Mouse (Mus musculus) large intestine, adult 2 months (tissue): ENCODE results near the gene Spp1. TPM values are rescaled to one million over a fixed set of nuclear protein-coding genes. Genes with fewer than 3 reads are reported as not detected.

Source experiments
- DNase-seq: peaks from one replicate; pipeline ENCODE4 v3.0.0-alpha.2; 2012; ENCODE audit warnings: low read depth, low spot score
- WGBS: fragments of 180-500 bp; shearing (Covaris S2); methylation state at CpG from one replicate; pipeline ENCODE4 v1.1.7; 2018; 5-methylcytosine and 5-hydroxymethylcytosine counted together
- polyA plus RNA-seq: library from polyadenylated mRNA; depleted of rRNA; stranded (reverse); fragments of >200 nt; gene quantifications from 2 replicates; pipeline ENCODE4 v1.2.3, GENCODE M21; 2012; rRNA removed

The Spp1 gene
- polyA plus RNA-seq, result 0.24 and 0.59 TPM in 2 replicates

DNA sequence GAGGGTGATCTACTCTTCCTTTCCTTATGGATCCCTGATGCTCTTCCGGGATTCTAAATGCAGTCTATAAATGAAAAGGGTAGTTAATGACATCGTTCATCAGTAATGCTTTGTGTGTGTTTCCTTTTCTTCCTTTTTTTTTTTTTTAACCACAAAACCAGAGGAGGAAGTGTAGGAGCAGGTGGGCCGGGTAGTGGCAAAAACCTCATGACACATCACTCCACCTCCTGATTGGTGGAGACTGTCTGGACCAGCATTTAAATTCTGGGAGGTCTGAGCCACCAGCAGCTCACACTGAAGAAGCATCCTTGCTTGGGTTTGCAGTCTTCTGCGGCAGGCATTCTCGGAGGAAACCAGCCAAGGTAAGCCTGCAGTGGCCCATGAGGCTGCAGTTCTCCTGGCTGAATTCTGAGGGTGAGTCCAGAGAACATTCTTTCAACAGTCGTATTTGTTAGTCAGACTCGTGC, at the start of gene Spp1:
Gene Spp1, plus strand, starts transcription at position 284 of the 467 bp plus-strand sequence.
- no peak for DNase-seq

DNA sequence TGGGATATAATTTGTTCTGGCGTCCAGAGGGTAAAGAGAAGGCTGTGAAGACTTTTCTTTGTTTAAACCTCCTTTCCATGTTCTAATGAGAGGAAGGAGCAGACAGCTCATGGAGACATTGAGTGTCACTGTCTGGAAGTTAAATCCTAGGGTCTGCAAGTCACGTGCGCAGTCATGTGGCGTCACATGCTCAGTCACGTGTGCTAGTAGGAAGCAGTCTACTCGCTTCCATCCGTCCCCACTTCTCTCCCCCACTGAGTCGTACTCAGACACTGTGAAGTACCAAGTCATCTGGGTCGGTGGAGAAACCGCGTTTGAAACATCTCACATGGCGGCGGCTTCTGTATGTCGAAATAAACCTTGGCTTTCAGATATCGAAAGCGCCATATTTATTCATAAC, 49.4 kb upstream of the Spp1 start:
- 93% methylated on average over 16 of the region's 16 CpGs for WGBS
- no peak for DNase-seq

More for the DNA sequence above, at the start of gene Spp1:
- 49% methylated on average over 7 of the region's 7 CpGs for WGBS

DNA sequence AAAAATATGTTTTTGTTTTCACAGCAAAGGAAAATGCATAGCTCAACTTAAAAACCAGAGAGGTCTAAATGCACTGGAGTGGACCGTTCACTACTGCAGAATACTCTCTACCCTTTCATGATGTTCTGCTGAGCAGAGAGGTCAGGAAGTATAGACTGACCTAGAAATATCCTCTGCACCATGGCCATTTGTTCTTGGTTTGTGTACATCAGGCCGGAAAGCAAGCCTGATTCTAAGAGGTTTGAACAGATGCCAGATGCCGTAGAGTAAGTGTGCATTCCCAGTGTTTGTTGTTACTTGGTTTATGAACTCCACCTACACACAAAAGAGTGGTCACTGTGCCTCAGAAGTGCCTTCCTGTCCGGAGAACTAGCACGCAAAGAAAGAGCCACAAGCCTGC, 48.0 kb upstream of the Spp1 start:
- WGBS, result 59% methylated on average over 5 of the region's 5 CpGs
- DNase-seq, result no peak

DNA sequence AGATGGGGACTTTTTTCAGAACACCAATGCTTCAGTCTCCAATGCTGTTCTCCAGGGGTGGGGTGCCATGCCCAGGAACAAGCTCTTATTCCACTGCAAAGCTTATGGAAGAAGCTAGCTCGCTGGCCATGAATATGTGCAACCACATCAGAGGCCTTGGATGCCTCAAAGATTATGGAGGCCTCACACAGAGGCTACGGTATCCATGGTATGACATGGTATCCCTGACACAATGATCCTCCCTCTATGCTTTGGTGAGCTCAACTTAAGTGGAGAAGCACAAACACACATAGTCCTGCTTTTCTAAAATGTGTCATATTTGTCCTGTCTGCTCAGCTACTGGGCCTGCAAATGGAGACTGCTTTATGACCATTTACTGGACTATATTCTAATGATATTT, 44.0 kb upstream of the Spp1 start:
- WGBS, result 78% methylated on average over 2 of the region's 2 CpGs
- no peak for DNase-seq

DNA sequence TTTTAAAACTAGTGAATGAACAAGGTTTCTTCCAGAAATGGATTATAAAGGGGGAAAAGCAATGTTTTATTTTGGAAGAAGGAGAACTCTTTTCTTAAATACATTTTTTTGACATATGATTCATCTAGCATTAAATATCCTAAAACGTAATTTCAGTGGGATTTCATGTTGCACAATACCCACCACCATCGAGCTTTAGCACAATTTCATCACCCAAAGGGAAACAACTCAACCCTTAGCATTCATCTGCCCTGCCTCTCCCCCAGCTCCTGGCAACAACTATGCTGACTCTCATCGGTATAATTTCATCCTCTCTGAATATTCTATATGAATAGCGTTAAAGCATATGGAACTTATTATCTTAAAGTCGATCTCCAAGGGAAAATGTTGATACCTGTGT, 42.1 kb upstream of the Spp1 start:
- 74% methylated on average over 5 of the region's 5 CpGs for WGBS
- no peak for DNase-seq

DNA sequence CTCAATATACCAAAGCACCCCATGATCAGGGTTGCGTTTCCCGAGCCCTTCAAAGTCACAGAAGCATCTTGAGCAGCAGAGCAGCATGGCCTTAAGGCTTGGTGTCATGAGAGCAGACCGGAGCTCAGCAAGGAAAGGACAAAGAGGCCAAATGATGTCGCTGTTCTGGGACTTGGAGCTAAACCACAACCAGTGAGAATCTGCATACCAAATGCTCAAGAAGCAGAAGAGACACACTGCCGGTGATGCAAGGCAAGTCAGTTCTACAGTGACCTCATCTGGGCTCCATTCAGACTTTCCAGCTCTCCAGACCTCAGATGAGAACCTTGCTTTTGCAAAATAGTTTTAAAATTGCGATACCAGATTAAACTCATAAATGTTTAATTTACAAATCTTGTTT, 38.6 kb upstream of the Spp1 start:
- DNase-seq, result no peak
- WGBS, result 73% methylated on average over 6 of the region's 6 CpGs

DNA sequence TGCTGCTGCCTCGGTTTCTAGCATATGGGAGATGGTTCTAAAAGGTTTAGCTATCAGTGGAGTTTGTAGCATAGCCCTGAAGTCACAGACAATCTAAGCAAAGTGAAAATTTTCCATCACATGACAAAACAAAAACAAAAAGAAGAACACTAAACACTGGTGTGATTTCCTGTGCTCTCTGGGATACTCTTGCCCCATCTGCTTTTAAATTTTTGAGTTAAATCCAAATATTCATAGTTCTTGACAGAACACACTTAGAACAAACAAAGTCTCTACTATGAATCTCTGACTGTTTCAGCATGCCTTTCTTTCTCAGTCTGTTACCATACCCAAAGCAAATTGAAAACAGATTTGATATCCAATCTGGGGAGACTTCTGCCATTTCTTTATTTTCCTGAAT, 36.9 kb upstream of the Spp1 start:
- no peak for DNase-seq
- WGBS, result 74% methylated on average over 1 of the region's 1 CpGs

DNA sequence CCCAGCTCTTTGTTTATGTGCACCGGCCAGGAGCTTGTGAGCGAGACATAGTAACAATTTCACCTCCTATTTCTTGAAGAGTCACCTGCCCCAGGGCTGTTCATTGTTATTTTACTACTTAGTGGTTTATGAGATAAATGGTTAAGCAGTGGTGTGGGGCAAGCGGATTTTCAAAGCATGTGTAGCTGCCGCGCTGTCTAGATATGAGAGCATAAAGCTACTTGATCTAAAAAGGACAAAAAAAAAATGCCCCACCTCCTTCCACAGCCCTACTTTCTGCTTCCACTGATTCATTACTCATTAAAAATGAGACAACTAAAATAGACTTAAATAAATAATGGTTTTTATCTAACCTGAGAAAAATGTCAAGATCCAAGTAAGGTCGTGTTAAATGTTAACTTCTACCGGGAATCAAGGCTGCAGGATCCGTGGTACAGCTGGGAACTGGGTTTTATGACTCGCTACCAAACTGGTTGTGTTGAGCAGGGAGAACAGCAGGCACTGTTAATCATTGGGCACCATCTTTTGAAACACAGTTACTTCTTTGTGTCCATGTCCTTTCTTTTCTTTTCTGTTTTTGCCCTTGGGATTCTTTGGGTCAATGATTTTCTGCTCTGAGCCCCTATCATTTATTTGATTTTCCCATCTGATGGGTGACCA, 35.5 kb upstream of the Spp1 start:
- DNase-seq, result no peak

DNA sequence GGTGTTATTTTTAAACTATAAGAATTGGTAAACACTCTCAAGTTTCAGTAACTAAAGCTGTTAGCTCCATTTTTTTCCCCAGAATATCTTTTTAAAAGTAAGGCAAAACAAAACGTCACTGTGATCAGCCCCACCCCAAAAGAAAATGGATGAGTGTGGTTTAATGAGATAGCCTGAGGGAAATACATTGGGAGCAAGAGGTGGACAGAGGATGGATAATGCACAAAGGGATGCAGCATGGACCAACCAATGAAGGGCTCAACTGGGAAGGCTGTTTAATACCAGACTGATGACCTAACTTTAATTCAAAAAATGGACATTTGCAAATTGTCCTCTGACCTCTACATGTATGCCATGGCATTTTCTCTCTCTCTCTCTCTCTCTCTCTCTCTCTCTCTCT, 34.9 kb upstream of the Spp1 start:
- no peak for DNase-seq
- 34% methylated on average over 1 of the region's 1 CpGs for WGBS

More for the DNA sequence above, 35.5 kb upstream of the Spp1 start:
- 26% methylated on average over 9 of the region's 9 CpGs for WGBS

DNA sequence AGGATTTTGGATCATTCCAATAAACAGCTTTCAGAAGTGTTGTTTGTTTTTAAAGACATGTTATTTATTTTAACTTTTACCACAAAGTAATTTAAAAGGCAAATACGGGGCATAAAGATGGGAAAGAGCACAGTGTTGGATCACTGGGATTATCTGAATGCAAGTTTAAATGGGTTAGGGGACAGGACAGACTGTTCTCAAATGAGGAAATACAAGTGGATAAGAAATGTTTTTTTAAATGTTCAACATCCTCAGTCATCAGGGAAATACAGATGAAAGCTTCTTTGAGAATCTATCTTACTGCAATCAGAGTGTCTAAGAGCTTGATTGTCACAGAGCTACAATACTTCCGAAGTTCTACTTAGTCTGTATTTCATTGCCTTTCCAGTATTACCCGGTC, 32.3 kb upstream of the Spp1 start:
- no peak for DNase-seq
- WGBS, result 66% methylated on average over 3 of the region's 3 CpGs

DNA sequence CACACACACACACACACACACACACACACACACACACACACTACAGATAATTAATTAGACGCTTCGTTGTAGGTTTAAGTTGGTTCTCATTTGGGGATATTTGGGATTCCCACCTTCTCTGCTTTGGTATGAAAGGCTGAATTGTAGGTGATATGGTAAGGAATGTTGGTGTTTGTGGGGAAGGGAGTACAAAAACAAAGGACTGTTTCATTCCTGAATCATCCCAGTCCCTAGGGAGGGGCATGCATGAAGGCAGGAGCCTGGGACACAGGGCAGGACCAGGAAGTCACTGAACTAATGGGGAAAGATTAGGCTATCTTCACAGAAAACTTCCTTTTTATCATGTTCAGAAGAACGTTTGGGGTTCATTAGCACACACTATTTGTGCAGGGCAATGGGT, 31.6 kb upstream of the Spp1 start:
- 65% methylated on average over 3 of the region's 3 CpGs for WGBS
- DNase-seq, result no peak

DNA sequence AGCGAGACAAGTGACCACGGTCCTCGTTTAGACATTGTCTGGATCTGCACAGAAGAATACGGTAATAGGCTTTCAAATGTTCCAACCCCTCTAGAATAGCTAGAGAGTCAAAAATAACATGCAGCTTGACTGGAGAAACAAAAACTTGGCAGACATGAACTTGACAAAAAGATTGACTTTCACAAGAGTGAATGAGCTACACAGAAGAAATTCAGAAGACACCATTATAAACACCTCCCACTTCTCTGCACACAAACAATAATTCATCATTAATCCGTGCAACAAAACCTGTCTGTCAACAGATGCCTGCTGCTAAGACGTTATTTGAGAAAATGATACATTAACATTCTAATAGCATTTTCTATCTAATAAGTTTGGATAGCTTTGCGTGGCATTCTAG, 30.4 kb upstream of the Spp1 start:
- no peak for DNase-seq
- 82% methylated on average over 7 of the region's 7 CpGs for WGBS

DNA sequence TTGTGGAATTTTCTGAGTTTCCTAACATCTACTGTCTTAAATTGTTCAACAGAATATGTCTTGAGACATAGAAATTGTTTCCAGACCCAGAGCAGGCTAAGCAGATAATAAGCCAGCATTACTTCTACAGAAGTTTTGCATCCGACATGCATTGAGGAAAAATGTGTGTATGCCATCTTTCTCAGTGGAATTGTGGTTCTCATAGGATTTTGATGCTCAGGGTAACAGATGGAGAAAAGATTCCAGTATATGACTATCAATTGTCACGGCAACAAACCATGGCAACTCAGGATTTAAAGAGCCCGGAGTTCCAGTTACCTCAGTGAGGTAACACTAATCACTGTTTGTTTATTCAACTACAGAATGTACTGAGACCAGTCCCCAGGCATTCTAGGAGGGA, 29.9 kb upstream of the Spp1 start:
- 84% methylated on average over 3 of the region's 3 CpGs for WGBS
- no peak for DNase-seq

DNA sequence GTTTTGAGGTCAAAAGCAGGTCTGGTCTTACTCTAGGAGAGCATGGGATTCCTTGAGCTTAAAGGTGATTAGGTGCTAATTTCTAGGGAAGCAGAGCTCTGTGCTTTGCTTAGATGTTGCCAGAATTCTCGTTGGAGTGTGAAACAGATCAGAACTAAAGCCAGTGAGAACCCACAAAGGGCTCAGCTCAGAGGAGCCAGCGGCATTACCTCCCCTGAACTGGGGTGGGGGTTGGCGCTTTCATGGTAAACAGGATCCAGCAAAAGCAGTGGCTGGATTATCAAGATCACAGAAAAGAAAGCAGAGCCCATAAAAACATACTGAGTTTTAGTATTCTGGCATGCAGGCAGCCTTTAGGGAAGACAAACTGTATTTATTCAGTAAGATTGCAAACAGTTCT, 28.2 kb upstream of the Spp1 start:
- no peak for DNase-seq
- WGBS, result 38% methylated on average over 3 of the region's 3 CpGs

DNA sequence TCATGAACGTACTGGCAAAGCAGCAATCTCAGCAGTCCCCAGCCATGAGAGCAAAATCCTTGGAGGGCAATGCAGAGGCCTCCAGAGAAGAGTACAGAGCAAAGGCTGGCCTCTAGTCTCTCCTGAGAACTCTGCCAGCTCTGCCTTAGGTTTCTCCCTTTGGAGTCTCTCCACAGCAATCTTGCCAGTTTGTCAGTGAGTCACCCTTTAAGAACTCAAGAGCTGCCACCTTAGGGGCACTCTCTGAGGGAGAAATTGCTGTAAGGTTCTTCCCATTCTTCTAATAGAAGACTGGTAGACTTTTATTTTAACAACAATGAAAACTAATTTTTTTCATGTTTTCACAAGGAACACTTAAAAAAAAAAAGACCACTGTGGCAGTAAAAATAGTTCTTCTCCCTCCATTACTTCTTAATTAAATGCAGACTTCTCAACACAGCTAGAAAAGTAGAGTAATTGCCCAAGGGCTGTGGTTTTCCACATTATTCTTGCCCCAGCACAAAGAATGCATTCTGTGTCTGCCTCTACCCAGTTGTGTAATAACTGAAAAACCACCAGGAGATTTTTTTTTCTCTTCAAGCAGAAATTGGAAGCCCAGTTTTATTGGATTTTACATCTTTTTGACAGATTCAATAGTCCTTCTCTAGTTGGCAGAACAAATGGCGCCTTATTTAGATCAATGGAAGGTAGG, 27.2 kb upstream of the Spp1 start:
- WGBS, result 50% methylated on average over 2 of the region's 2 CpGs

DNA sequence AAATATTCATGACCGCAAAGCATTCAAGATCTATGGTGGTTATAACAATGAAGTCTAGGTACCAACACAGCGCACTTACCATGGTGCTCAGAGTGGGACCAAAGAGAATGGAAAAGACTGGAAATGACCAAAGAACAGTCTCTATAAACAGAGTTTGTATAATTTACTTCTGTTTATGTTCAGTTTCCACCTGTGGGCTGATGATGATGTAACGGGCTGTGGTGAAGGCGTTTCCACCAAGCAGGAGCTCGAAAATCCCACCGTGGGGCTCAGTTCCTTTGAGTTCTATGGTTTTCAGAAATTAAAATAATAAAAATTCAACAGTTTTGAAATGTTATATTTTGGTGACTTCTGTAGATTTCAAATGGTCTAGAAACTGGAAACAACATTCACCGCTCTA, 26.4 kb upstream of the Spp1 start:
- DNase-seq, result no peak
- 88% methylated on average over 7 of the region's 7 CpGs for WGBS

More for the DNA sequence above, 27.2 kb upstream of the Spp1 start:
- DNase-seq, result no peak

DNA sequence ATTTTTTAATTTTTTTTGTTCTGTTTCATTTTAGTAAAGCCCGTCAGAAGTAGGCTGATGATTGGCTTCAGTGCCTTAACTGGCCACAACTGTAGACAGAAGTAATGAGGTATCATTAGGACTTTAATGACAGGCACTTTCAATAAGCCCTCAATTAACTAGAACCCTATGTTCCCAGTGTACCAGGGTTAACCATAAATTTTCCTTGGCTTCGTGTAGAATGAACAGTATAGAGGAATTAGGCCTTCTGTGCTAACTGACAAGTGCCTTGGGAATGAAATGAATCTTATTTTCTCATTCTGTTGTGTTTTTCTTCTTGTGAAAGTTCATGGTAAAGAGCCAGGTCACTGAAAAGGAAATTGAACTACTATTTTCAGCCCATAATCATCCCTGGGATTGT, 18.9 kb upstream of the Spp1 start:
- DNase-seq, result no peak
- WGBS, result 66% methylated on average over 2 of the region's 2 CpGs

DNA sequence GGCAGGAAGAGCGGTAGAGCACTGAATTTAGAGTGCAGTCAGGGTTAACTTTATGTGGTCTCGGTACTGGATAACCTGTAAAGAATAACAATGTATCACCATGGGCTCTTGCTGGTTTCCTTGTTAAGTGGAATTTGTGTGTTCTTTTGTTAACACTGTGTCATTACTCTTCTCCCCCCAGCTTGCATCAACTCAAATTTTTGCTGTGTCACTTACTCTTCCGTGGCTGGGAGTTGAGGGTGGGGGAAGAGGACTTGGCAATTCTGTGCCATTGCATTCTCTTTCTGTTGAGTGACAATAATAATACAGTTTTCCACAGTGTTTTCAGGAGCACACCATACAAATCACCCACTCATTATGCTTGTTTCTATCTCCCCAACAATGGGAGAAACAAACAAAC, 17.9 kb upstream of the Spp1 start:
- DNase-seq, result no peak
- WGBS, result 64% methylated on average over 3 of the region's 3 CpGs

DNA sequence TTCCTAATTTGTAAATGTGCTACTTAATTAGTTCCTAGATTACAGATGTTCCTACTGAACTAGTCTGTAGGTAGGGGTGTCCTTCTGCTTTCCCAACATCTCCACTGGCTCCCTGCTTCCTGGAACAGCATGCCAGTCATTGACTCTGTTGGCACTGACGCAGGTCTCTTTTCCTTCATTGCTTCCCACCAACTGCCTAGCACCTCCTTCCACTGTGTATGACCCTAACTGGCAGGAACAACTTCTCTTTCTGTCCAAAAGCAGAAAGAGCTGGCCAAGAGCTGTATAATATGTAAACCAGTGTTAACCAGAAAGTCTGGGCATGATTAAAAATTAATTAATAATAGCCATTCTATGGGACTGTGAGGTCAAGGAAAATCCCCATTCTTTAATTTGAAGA, 17.2 kb upstream of the Spp1 start:
- no peak for DNase-seq
- 79% methylated on average over 1 of the region's 1 CpGs for WGBS

DNA sequence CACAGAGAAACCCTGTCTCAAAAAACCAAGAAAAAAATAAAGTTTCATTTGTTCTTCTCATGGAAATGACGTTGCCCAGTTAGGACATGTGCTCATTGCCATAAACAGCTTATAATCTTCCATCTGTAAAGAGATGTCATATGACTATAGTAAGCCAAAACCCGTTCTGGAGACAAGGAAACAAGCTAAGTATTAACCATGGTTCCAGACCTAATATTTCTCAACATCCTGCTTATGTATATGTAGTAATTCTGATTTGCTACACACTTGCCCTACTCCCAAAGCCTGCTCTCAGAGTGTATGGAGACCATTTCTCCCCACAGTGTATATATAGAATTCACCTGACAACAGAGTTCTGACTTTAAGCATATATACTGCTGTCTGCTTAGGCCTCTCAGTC, 12.9 kb upstream of the Spp1 start:
- WGBS, result 37% methylated on average over 2 of the region's 2 CpGs
- DNase-seq, result no peak

DNA sequence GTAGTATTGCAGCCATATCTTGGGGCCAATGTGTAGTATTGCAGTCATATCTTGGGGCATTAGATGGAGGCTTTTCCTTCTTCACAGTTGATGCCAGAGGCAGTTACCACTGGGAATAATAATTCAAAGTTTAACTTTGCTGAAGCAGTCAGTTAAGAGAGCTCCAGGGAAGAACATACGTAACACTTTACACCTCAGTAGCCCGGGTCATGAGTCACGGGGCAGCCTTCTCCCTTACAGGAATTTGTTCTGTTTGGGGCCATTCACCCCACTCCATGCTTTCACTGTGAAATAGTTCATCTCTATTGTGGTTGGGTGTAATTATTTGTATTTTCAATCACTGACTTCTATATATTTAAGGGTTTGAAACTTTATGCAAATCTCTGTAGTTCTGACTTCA, 11.1 kb upstream of the Spp1 start:
- WGBS, result 82% methylated on average over 3 of the region's 3 CpGs
- DNase-seq, result no peak
